Mouse (Mus musculus): ENCODE results near the gene Dctn2. TPM values are rescaled to one million over a fixed set of nuclear protein-coding genes. Genes with fewer than 3 reads are reported as not detected.

The Dctn2 gene
- total and polyA plus RNA-seq, 3 experiments, result 66.3 to 91.9 (median 79.1) TPM

DNA sequence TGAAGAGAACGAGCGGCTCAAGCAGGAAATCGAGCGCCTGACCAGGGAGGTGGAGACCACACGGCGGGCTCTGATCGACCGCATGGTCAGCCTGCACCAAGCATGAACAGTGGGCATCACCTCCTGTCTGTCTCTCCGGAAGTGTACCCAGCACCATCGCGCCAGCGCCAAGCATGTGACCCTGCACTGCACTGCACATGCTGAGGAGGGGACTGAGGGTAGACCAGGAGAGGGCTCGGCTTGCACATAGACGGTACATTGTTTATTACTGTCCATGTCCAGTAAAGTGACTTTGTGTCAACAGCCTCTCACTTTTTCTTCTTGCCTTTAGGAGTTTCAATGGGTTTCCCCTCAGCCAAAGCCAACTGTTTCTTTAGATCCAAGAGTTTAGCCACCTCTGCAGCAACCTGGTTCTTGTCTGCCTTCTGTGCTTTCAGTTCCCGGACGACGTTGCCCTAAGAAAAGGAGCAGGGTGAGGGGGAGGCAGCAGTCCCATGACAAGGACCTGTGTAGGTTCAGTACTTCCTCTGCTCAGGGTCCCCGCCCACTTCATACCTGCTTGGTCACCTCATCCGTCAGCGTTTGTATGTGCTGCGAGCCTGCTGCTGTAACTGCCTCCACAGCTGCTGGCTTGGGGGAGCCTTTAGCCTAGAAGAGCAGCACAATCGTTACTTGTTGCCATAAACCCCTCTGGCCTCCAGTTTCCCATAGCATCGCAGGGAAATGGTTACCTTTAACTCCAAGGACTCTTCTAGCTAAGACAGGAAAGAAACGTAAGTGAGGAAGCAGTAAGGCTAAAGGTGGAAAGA, 30.0 kb downstream of the Dctn2 start:
- H3K4me1 ChIP-seq (ENCODE audit: control insufficient read depth in 1 of 2, insufficient read depth in 2 of 2), result peaks cover 4 to 32% of the 10 kb centered on the region in 2 experiments; a peak in 3 of 4 replicates
- H3K27me3 ChIP-seq (replicated peaks), result no peaks in the 10 kb centered on the region
- H3K9ac ChIP-seq (ENCODE audit: insufficient read depth, low read depth), result no peak overlapping the region
- TF ChIP-seq ZMIZ1 (IDR thresholded peaks at IDR 0.05; ENCODE audit: low read depth, low read length) (peak; percentile 42; the same call in 1 of the 2 replicates), TBP (conservative IDR thresholded peaks at IDR 0.05; ENCODE audit: low read depth, low read length) (no peak)
- no peak for DNase-seq (ENCODE audit: extremely low read depth)
- no peak overlapping the region for H3K4me3 ChIP-seq (replicated peaks in 1 of 3; ENCODE audit: low read depth in 2 of 3, low read length in 2 of 3, poor library complexity in 1 of 3)
- peaks cover 34% of the 10 kb centered on the region for H3K79me2 ChIP-seq (replicated peaks; ENCODE audit: control insufficient read depth, extremely low read depth, insufficient read depth, poor library complexity, severe bottlenecking)
- dilution Hi-C loops (cut with MboI; ENCODE audit: extremely low pct_ligation_motif_present, extremely low pct_unique_long_range_greater_than_20kb, low sequenced_read_pairs), result no loop called here
- in situ Hi-C loops (cut with MboI; ENCODE audit: low pct_ligation_motif_present, low pct_unique_long_range_greater_than_20kb, low sequenced_read_pairs), result no loop called here
- H3K9me3 ChIP-seq (replicated peaks; ENCODE audit: low read length), result no peaks in the 10 kb centered on the region
- H3K36me3 ChIP-seq (replicated peaks in 1 of 2; ENCODE audit: control insufficient read depth in 1 of 2, insufficient read depth in 1 of 2, low read length in 1 of 2), result peaks cover 79 to 93% of the 10 kb centered on the region in 2 experiments
- H3K27ac ChIP-seq (ENCODE audit: insufficient read depth, low read depth), result no peak overlapping the region
- H3K4me2 ChIP-seq (ENCODE audit: insufficient read depth, low read depth, poor library complexity, severe bottlenecking), result no peak overlapping the region

DNA sequence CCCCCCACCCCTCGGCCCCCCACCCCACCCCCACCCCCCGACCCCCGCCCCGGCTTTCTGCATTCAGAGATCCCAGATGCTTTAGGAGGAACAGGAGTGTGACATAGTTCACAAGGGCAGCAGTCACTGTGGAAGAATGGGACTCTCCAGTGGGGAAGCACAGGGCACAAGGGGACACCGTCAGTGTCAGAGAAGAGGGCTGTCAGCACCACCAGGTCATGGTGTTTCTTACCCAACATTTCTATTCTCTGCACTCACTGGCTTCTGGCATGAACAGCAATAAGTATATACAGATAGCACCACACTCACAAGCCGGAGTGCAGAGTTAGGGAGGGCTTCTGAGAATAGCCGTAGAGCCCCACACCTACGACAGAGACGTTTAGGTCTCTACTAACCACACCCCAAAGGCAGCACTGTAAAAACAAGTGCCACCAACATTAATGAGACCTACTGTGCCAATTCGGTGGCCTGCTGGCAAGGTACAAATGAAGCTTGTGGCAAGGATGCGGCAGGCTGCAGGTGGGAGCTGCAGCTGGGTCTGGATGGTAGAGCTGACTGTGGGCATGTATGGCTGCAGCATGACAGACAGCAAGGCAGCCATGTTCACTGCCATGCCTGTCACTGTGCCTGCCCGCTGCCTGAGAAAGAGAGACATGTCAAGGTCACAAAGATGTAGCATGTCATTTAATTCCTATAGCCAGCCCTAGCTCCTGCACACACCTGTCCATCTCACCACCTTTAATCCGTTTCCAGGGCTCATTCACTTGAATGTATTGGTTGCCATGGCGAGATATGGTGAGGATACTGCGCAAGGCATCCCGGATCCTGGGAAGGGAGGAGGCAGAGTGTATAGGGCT, 31.1 kb downstream of the Dctn2 start:
- Histone ChIP-seq H3K27me3 (replicated peaks) (no peaks in the 10 kb centered on the region), H3K4me1 (ENCODE audit: control insufficient read depth in 1 of 2, insufficient read depth in 2 of 2) (peaks cover 4 to 30% of the 10 kb centered on the region in 2 experiments; a peak in 3 of 4 replicates), H3K9ac (ENCODE audit: insufficient read depth, low read depth) (no peak overlapping the region), H3K4me3 (replicated peaks in 1 of 3; ENCODE audit: low read depth in 2 of 3, low read length in 2 of 3, poor library complexity in 1 of 3) (no peak overlapping the region), H3K4me2 (ENCODE audit: insufficient read depth, low read depth, poor library complexity, severe bottlenecking) (no peak overlapping the region), H3K79me2 (replicated peaks; ENCODE audit: control insufficient read depth, extremely low read depth, insufficient read depth, poor library complexity, severe bottlenecking) (peaks cover 23% of the 10 kb centered on the region), H3K27ac (ENCODE audit: insufficient read depth, low read depth) (no peak overlapping the region), H3K36me3 (replicated peaks in 1 of 2; ENCODE audit: control insufficient read depth in 1 of 2, insufficient read depth in 1 of 2, low read length in 1 of 2) (peaks cover 81 to 95% of the 10 kb centered on the region in 2 experiments), H3K9me3 (replicated peaks; ENCODE audit: low read length) (no peaks in the 10 kb centered on the region)
- no peak for DNase-seq (ENCODE audit: extremely low read depth)
- in situ Hi-C loops (cut with MboI; ENCODE audit: low pct_ligation_motif_present, low pct_unique_long_range_greater_than_20kb, low sequenced_read_pairs), result no loop called here
- dilution Hi-C loops (cut with MboI; ENCODE audit: extremely low pct_ligation_motif_present, extremely low pct_unique_long_range_greater_than_20kb, low sequenced_read_pairs), result no loop called here
- TF ChIP-seq TBP (conservative IDR thresholded peaks at IDR 0.05; ENCODE audit: low read depth, low read length) (no peak), POLR2AphosphoS2 (IDR thresholded peaks at IDR 0.05; ENCODE audit: low read depth, low read length) (0 out of 2 replicates have a peak, but pooled peaks have one; percentile 13), POLR2A (IDR thresholded peaks at IDR 0.05; ENCODE audit: low read depth, low read length) (peak; percentile 35; the same call in 1 of the 2 replicates)

DNA sequence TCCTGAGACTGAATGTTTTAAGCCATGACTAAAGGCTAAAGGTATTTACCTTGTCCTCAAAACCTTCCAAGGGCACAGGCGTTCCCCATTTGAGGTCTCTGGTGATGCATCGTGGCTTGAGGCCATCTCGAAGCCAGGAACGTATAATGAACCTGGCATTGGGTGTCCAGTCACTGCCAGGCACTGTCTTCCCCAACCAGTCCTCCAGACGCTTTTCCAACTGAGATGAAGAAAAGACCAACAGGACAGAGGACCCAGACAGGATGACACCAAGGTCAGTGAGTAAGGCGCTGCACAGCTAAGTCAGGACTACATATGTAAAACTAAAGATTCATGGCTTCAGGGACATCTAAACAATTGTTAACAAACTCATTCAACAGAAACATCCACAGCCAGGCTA, 34.2 kb downstream of the Dctn2 start:
- no peak overlapping the region for H3K27ac ChIP-seq (ENCODE audit: insufficient read depth, low read depth)
- no peak for DNase-seq (ENCODE audit: extremely low read depth)
- no peaks in the 10 kb centered on the region for H3K9me3 ChIP-seq (replicated peaks; ENCODE audit: low read length)
- H3K79me2 ChIP-seq (replicated peaks; ENCODE audit: control insufficient read depth, extremely low read depth, insufficient read depth, poor library complexity, severe bottlenecking), result peaks cover 6% of the 10 kb centered on the region
- no peak overlapping the region for H3K9ac ChIP-seq (ENCODE audit: insufficient read depth, low read depth)
- in situ Hi-C loops (cut with MboI; ENCODE audit: low pct_ligation_motif_present, low pct_unique_long_range_greater_than_20kb, low sequenced_read_pairs) (no loop called here), dilution Hi-C loops (cut with MboI; ENCODE audit: extremely low pct_ligation_motif_present, extremely low pct_unique_long_range_greater_than_20kb, low sequenced_read_pairs) (no loop called here)
- no peaks in the 10 kb centered on the region for H3K27me3 ChIP-seq (replicated peaks)
- TF ChIP-seq SMC3 (IDR thresholded peaks at IDR 0.05; ENCODE audit: low read depth, low read length) (no peak), GABPA (IDR thresholded peaks at IDR 0.05; ENCODE audit: insufficient replicate concordance, low read depth, low read length) (no peak), BHLHE40 (IDR thresholded peaks at IDR 0.05; ENCODE audit: low read depth, low read length) (no peak), CHD1 (IDR thresholded peaks at IDR 0.05; ENCODE audit: low read depth, low read length) (no peak), TCF12 (IDR thresholded peaks at IDR 0.05; ENCODE audit: low read depth, low read length) (no peak), MEF2A (IDR thresholded peaks at IDR 0.05; ENCODE audit: borderline replicate concordance, low read depth, low read length) (no peak), KAT2A (IDR thresholded peaks at IDR 0.05; ENCODE audit: insufficient replicate concordance, low read length) (no peak)
- peaks cover 87 to 97% of the 10 kb centered on the region in 2 experiments for H3K36me3 ChIP-seq (replicated peaks in 1 of 2; ENCODE audit: control insufficient read depth in 1 of 2, insufficient read depth in 1 of 2, low read length in 1 of 2)
- H3K4me1 ChIP-seq (ENCODE audit: control insufficient read depth in 1 of 2, insufficient read depth in 2 of 2), result peaks cover 0 to 7% of the 10 kb centered on the region in 2 experiments; a peak in 1 of 4 replicates
- H3K4me2 ChIP-seq (ENCODE audit: insufficient read depth, low read depth, poor library complexity, severe bottlenecking), result no peak overlapping the region
- no peak overlapping the region for H3K4me3 ChIP-seq (replicated peaks in 1 of 3; ENCODE audit: low read depth in 2 of 3, low read length in 2 of 3, poor library complexity in 1 of 3)
